Mouse (Mus musculus) cerebellum, postnatal 10 days (tissue): ENCODE results near the gene Gm20388.

Experiments
- DNase-seq, 2 experiments: peaks; one replicate each; pipeline ENCODE4 v3.0.0; 2021; ENCODE audit warnings: mixed read lengths in 2 of 2

The Gm20388 gene

DNA sequence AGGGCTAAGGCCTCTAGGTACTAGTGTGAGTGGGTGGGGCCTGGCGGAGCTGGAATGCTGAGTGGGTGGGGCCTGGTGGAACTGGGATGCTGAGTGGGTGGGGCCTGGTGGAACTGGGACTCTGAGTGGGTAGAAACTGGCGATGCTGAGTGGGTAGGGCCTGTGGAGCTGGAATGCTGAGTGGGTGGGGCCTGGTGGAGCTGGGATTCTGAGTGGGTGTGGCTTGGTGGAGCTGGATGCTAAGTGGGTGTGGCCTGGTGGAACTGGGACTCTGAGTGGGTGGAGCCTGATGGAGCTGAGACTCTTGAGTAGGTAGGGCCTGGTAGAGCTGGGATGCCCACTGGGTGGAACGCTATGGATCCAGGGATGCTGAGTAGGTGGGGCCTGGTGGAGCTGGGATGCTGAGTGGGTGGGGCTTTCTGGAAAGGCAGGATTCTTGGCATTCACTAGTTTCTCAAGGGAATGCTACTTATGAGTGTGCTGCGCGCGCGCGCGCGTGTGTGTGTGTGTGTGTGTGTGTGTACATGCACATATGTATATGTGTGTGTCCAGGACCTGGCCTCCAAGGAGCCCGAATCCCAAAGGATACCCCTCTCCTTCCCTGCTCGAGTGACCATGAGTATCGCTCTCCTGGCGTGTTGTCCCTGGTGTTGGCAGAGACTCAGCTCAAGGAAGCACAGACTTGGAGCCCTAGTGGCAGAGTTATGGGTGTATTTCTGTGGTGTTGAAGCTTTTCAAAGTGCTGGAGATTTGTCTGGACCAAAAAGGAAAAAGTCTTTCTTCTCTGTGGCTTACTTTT is 608.3 kb downstream of the Gm20388 start:
- peak; percentile 67 to 73 for DNase-seq

DNA sequence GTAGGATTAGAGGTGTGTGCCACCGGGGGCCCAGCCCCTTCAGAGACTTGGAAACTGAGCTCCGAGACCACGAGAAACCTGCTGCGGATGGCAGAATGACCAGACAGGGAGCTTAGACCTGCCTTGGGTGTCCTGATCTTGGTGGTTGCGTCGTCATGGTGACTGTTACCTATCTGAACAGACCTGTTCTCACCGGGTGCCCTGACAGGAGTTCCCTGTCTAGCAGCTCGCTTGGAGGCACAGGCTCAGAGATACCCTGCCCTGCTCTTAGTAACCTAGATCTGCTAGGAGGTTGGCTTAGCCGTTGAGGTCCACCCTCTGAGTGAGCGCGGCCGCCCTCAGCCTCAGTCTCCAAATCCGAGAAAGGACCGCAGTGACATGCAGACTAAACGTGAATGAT is 609.6 kb downstream of the Gm20388 start:
- DNase-seq: no peak

DNA sequence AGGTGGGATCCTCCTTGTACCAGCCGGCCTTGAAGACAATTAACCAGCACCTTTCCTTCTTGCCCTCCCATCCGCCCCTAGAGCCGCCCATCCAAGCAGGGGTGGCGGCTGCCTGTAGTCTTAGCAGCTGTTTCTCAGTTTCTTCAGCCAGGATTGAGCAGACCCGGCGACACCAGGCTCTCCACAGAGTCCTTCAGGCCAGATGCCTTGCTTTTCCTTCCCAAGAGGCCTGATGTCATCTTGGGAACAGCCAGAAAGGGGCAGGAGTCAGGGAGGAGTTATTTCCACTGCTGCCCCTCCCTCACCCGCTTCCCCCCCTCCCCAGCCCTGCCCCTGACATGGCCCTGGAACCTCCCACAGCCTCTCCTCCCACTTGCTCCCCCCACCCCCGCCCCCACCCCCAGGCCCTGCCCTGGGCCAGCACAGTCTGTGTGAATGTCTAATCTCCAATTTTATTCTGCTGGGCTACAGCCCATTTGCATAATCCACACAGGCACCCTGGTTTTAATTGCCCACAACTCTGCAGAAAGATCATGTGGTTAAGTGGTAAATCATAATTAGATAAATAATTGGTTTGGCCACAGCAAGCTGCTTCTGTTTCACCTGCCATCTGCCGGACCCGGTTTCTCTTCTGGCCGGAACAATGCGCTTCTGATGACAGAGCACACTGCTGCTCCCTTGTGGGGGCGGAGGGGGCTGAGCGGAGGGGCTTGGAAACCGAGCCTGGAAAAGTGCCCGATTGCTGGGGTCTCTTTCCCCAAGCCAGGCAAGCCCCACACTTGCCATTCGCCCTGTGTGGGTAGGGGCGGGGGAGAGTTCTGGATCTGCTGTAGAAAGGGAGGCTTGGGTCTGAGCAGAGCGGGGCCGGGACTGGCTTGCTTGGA is 610.3 kb downstream of the Gm20388 start:
- DNase-seq: peak; percentile 97

DNA sequence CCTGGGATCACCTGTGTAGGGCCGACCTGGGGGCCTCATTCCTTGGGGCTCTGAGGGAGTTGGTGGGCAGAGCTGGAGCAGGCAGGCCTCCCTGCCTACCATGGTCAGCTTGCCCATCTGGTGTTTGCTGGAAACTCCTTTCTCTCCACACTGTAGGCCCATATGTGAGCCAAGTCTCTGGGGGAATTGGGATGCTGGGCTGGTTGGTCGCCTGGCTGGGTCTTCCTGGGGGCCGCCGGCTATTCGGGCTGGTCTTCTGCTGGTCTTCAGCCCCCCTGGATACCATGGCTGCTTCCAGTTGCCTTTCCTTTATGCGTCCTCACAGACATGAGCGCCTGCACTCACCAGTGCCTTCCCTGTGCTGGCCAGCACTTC is 610.9 kb downstream of the Gm20388 start:
- DNase-seq: peak in 1 of 2 experiments; percentile 84

DNA sequence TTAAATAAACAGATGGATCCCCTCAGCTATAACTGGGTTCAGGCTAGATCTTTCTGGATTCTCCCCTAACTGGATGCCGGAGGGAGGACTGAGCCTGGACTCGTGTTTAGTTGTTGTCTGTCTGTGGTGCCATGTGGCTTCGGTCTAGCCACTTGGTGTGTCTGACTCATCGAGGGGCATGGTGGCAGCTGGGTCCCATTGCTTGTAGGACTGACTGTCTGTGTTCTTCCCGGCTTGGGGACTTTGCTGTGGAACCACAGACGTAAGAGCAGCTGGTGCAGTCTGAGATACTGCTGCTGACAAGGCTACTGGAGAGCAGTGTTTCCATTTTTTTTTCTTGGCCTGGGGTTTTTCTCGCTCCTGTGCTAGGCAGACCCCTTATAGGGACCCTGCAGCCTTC is 613.0 kb downstream of the Gm20388 start:
- DNase-seq: peak in 1 of 2 experiments; percentile 65

DNA sequence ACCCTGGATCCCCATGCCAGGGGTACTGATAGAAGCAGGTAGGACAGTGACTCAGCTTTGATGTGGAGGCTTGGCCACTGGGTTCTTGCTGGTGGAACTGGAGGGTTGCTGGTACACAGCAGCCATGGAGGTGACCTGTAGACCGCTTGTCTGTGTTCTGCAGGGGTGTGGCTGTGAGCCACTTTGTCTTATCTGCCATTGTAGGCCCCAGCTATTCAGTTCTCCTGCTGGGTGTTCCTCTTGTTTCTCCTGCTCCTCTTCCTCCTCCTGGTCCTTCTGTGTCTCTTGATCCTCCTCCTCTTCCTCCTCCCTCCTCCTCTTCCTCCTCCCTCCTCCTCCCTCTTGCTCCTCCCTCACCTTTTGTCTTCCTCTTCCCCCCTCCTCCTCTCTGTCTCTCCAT is 614.5 kb downstream of the Gm20388 start:
- no peak for DNase-seq

DNA sequence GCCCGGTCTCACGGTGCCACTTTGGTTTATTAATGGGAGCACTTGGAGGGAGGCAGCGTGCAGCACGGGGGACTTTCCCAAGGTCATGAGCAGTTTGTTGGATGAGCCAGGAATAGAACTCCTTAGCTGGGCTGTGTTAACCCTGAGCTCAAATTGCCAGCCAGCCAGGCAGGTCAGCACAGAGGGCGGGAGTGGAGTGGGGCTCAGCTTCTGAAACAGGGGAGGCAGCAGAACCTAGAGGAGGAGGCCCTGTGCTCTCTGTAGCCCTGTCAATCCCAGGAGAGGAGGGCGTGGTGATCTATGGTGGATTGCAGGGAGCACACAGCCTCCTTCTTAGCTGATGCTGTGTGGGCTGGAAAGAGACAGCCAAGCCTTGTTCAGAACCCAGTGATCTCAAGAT is 615.2 kb downstream of the Gm20388 start:
- DNase-seq: no peak

DNA sequence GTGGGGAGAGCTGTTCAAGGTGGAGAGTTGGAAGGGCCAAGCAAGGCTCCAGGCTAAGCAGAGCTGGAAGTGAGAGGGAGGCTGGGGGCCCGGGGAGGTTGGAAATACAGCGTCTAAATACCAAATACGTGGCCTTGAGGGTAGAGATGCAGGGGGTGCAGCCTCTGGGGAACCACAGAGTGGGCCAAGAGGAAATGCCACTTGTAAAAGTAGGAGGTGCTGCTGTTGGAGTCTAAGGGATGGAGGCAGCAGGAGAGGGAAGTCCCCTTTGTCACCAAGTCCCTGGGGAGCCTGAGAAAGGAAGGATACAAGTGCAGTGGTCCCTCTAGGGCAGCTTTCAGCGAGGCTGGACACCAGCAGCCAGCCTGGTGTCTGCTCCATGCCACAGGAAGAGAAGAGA is 615.9 kb downstream of the Gm20388 start:
- DNase-seq: no peak

DNA sequence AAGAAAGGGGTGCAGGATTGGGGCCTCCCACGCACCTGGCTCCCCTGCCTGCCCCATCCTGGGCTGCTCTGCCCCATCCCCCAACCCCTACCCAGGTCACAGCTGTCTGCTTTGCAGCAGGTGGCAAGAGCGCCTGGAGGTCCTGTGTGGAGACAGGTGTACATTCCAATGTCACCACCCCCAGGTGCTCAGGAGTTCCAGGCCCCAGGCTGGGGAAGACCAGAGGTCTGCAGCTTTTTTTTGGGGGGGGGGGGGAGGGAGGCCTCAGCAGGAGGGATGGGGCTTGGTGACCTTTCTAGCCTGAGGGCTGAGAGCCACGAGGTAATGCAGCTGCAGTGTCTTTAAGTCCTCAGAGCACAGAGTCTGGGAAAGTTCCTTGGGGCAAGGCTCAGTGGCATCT is 617.7 kb downstream of the Gm20388 start:
- no peak for DNase-seq

DNA sequence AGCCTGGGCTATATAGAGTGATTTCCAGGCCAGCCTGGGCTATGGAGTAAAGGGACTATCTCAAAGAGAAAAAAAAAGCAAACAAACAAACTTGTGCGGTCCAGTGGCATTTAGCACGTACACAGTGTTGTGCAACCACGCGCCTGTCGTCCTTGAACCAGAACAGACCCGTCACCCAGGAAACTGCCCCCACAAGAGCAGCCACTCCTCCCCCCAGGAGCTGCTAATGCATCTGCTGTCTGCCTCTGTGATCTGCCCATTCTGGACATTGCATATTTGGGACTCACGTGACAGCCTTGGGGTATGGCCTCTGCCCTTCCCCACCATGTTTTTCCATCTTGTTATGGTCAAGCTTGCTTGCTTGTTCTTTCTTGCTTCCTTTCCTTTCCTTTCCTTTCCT is 618.6 kb downstream of the Gm20388 start:
- no peak for DNase-seq

DNA sequence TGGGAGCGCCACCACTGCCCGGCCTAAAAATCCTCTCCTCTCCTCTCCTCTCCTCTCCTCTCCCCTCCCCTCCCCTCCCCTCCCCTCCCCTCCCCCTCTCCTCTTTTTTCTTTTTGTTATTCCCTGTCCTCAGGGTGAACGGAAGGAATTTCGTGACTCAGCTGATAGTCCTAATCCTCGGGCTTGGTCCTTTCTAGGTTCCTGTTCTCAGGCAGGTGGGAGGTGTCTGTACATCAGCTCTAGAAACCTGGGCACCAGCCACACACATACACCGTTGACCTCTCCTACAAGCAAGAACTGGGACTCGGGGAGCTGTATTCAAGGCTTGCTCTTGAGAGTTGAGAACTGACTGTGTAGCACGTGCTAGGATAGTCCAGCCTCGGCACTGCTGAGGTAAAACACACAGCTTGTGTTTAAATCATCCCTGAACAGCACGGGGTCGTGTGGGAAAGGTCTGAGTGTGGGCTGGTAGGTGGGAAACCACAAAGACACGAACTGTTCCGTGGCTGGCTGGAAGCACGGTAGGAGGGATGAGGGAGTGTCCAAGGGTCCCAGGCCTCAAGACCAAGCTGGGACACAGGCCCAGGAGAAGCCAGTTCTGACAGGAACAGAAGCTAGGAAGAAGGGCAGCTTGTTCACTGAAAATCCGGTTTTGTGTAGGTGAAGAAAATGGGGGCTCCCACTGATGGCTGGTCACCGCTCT is 620.5 kb downstream of the Gm20388 start:
- DNase-seq: no peak

DNA sequence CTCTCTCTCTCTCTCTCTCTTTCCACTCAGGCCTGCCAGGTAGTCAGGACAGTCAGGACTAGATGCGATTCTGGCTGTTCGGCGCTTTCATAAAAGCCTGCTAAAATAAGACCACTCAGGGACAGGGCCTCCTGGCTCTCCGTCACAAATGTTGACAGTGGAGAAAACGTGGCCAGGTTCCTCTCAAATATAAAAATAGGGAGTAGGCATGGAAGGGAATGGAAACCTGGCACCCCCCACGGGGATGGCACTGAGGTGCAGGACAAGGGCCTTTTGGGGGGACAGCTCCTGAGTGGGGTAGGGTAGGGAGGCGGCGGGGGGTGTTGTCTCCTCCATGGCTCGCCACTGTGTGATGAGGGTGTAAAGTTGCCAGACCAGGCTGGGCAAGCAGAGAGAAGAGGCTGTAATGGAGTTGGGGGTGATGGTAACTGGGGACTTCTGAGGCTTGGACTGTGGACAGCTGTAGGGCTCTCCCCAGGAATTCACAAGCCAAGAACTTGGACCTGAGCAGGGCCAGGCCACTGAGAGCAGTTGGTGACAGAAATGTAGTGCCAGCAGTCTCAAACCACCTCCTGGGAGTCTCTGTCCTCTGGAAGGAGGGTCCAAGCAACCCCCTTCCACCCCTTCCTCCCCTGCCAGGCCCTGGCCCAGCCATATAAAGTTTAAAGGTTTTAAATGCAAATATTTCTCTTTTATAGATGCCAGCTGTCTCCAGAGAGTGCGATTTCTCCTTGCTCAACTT is 621.3 kb downstream of the Gm20388 start:
- DNase-seq: peak; percentile 64 to 67

DNA sequence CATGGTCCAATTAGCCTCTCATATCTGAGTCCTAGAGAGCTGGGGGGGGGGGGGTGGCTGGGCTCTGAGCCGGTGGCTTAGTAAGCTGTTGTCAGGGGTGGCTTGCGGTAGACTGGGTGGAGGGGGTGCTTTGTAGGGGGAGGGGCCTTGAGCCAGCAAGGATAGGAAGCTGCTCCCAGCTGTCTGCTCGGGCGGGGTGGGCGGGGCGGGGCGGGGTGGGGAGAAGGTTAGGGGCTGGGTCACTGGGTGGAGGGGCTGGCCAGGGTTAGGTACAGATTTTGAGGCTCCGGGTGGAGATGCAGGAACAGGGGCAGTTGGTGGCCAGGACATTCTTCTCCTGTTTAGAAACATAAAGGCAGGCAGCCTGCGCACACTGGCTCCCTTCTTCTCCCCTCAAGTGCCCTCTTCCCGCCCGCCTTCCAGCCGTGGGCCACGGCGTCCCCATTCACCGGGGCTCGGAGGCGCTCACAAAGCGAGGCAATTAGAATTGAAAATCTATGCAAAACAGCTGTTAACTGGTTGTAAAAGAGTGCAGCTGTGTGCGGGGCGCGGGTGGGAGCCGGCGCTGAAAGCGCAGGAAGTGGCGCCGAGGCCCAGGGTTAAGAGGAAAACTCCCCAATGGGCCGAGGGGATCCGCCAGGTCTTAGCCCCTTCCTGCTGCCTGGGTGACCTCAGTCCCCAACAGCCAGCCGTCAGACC is 622.0 kb downstream of the Gm20388 start:
- DNase-seq: peak in 1 of 2 experiments; percentile 63

DNA sequence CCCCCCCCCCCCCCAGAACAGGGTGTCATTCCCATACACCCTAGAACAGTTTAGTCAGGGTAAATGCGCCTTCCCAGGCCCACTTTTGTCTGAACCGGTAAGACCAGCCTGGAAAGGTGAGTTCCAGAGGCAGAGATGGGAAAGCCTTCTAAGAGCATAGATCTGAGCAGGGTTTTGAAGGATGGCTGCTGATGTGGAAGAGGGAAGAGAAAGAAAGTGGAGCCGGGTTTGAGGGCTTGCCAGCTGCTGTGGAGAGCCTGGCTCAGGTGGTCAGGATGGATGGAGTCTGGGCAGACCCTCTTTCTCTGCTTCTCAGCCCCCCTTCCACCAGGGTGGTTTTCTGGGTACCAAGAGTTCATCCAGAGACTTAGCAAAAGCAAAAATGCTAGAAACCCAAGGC is 622.7 kb downstream of the Gm20388 start:
- DNase-seq: no peak

DNA sequence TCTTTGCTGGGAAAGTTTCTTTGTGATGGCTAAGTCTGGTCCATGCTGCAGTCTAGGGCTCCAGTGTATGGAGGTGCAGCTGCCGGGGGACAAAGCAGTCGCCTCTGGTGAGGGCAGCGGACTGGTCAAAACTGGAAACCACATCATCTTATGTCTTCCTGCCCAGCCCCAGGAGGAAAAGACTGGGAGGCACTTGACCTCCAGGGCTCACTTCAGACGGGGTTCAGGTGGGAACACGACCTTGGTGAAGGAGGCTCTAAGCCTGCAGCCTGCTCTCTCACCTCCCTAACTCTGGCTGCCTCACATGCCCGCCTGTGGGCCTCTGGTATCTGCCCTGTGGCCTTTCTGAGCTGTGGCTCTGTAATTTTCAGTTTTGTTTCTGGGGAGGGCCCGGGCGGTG is 623.4 kb downstream of the Gm20388 start:
- DNase-seq: no peak

DNA sequence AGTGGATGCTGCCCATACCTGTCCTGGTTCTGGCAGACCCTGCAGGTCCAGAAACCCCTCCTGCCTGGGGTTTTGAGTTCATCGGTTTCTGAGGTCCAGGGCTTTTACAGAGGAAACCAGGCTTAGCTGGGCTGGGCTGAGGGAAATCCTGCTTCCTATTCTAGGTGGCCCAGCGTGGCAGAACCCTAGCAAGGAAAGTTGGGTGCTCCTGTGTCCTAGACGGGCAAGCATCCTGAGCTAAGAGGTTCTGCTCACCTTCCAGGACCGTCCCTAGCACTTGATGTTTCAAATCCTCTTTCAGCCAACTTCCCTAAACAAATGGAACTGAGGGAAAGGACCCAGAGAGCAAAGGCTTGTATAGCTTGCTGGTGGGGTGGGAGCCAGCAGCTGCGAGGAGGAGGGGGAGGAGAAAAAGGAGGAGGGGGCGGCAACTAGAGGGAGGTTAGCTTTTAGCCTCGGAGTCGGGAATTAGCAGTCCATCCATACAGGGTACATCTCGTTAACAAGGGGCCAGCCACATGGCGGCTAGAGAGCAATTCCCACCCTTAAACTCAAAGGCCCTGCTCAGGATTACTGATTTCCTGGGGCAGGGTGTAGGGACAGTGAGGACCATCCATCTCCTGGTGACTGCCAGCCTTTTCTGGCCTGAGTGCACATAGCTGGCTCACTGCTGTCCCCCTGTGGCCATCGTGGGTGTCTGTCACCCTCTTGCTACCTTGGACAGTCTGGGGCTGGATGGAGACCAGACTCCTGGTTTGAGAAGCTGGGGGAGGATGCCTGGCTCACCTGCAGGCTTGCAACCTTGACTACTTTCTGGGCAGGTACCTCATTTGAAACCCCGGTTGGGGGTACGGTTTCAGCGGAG is 624.1 kb downstream of the Gm20388 start:
- DNase-seq: peak; percentile 94 to 95

DNA sequence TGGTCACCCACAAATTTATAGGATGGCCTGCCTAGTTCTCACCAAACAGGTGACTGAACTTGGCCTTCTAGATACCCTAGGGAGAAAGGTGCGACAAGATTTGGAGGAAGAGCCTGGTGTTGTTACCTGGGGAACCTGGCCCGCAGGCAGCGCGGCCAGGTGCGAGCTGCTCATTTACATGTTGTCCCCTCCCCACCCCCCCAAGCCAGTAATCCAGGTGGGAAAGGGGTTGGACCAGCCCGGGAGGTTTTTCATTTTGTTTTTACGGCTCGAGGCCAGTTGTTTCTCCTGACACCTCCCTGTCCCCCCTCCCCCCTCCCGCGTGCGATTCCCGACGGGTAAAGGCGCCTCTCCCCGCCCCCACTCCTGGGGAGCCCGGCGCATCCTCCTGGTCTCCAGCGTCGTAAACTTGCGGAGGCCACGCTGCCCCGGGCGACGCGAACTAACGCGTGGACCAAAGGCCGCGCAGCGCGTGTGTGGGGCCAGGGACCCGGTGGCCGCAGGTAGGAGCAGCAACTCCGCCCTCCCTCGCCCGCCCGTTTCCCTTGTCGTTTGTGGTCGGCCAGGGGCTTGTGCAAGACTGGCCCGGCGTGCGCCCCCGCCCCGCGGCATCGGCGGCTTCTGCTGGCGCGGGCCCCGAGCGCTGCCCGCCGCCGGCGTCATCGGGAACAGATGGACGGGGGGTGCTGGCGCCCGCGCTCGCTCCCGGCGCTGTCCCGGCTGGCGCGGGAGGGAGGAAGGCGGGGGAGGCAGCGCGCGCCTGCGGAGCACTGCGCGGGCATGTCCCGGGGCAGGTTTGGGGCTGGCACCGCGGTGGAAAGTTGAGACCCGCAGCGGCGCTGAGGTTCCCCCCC is 625.0 kb downstream of the Gm20388 start:
- DNase-seq: peak; percentile 90 to 94

DNA sequence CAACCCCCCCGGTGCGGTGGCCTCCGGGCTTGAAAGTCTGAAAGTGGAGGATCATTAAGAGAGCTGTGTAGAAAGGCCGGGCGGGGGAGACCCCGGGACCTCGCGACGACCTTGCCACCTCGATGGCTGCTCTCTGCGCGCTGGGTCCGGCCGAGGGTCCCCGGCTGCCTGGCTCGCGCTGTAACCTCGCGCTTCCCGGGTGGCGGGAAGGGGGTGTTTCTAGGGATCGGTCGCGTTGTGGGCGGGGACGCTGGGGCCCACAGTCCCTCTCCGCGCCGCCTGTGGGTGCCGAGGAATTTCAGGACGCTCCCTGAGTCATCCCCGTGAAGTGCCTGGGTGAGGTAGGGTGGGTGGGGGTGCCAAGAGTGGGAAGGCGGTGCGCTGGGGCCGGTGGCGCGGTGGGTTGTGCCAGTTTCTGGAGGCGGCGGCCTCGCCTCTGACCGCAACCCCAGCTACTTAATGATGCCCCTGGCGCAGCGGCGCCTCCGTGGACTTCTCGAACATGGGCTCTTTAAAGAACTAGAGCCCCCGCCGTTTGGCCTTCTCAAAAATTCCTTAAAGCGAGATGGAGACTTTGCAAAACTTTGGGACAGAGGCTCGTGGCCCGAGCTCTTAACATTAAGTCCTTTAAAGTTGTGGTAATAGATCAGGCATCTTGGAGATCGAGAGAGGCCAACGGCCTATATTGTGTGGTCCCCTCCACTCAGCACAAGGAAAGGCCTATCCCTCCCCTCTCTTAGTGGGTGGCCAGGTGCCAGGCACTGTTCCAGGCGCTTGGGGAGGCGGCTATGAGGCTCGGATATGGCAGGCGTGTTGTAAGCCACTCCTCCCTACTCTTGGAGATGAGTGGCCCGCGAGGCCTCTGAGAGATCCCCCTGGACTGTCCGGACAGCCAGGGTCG is 625.9 kb downstream of the Gm20388 start:
- DNase-seq: peak; percentile 77 to 87
